Comparison of ENCODE assay signal across 21 mouse cellular contexts in genomic region chr10:119534852-119535251, GRCm38 (mm10).
DNase-seq lines count a peak whose midpoint lies in the region; ATAC-seq and TF ChIP-seq lines count a peak whose summit lies in the region.
"Had no signal": no experiment of that assay in that cellular context is flagged by ENCODE, and none has a peak within 500 bp of the region (broad histone marks: within the 10 kb centered on the region; RNA-seq: fewer than 3 reads in every experiment).

No protein-coding gene starts in this region.

- no peak overlapping the region for H3K27ac ChIP-seq in midbrain, embryonic 11.5 days (ENCODE audit: low read depth, low read length)
- no peak overlapping the region for H3K27ac ChIP-seq in midbrain, embryonic 15.5 days
- H3K27ac ChIP-seq in midbrain, embryonic 14.5 days (replicated peaks; ENCODE audit: low read depth, low read length) = no peak overlapping the region
- H3K27ac ChIP-seq in midbrain, embryonic 16.5 days (ENCODE audit: low read length) = no peak overlapping the region
- no peak overlapping the region for H3K27ac ChIP-seq in cerebellum, adult 2 months (ENCODE audit: insufficient read depth, low read length)
- H3K27ac ChIP-seq: embryonic facial prominence, embryonic 10.5 days; embryonic facial prominence, embryonic 12.5 days; forebrain, embryonic 13.5 days; forebrain, embryonic 15.5 days had no signal

- no peak overlapping the region for H3K9ac ChIP-seq in midbrain, embryonic 11.5 days (ENCODE audit: low read length)
- no peak overlapping the region for H3K9ac ChIP-seq in midbrain, embryonic 15.5 days
- H3K9ac ChIP-seq in midbrain, embryonic 14.5 days (replicated peaks; ENCODE audit: low read length) = no peak overlapping the region
- no peak overlapping the region for H3K9ac ChIP-seq in midbrain, embryonic 16.5 days (ENCODE audit: low read depth, low read length)
- H3K9ac ChIP-seq: embryonic facial prominence, embryonic 12.5 days; forebrain, embryonic 13.5 days; forebrain, embryonic 15.5 days; forebrain, postnatal 0 days had no signal

- no peak overlapping the region for H3K4me3 ChIP-seq in midbrain, embryonic 11.5 days (ENCODE audit: low read depth, low read length)
- H3K4me3 ChIP-seq in midbrain, embryonic 15.5 days = no peak overlapping the region
- H3K4me3 ChIP-seq in midbrain, embryonic 14.5 days (replicated peaks; ENCODE audit: low read depth, low read length) = no peak overlapping the region
- no peak overlapping the region for H3K4me3 ChIP-seq in midbrain, embryonic 16.5 days (ENCODE audit: low read depth, low read length)
- no peak overlapping the region for H3K4me3 ChIP-seq in cerebellum, adult 2 months (replicated peaks; ENCODE audit: insufficient read depth, low read depth, low read length)
- H3K4me3 ChIP-seq: embryonic facial prominence, embryonic 10.5 days; embryonic facial prominence, embryonic 12.5 days; forebrain, embryonic 13.5 days; forebrain, embryonic 15.5 days had no signal

- TF ChIP-seq POLR2A in cerebellum, adult 2 months (IDR thresholded peaks at IDR 0.05; ENCODE audit: borderline replicate concordance, insufficient read depth, low read length) = no peak

- peak; percentile 65 for ATAC-seq in midbrain, embryonic 11.5 days (ENCODE audit: low FRiP score)
- ATAC-seq in midbrain, embryonic 15.5 days (replicated peaks) = no peak
- ATAC-seq in midbrain, embryonic 14.5 days (ENCODE audit: low FRiP score, low TSS enrichment) = no peak
- ATAC-seq in midbrain, embryonic 16.5 days = no peak
- ATAC-seq: forebrain, embryonic 13.5 days; forebrain, embryonic 15.5 days; forebrain, postnatal 0 days; Patski had no signal

- TF ChIP-seq CTCF in cerebellum, adult 2 months (IDR thresholded peaks at IDR 0.05; ENCODE audit: borderline replicate concordance, insufficient read depth, low read depth, low read length) = no peak

- no peaks in the 10 kb centered on the region for H3K9me3 ChIP-seq in midbrain, embryonic 11.5 days (ENCODE audit: control insufficient read depth, low read length)
- H3K9me3 ChIP-seq in midbrain, embryonic 15.5 days = no peaks in the 10 kb centered on the region
- H3K9me3 ChIP-seq in midbrain, embryonic 14.5 days (ENCODE audit: control insufficient read depth, low read length) = no peaks in the 10 kb centered on the region
- H3K9me3 ChIP-seq in midbrain, embryonic 16.5 days (replicated peaks; ENCODE audit: control insufficient read depth, low read length, poor library complexity, severe bottlenecking) = no peaks in the 10 kb centered on the region
- H3K9me3 ChIP-seq: embryonic facial prominence, embryonic 10.5 days; embryonic facial prominence, embryonic 12.5 days; forebrain, embryonic 13.5 days; forebrain, embryonic 15.5 days had no signal

- peaks cover 2% of the 10 kb centered on the region; the same call in 1 of the 2 replicates for H3K27me3 ChIP-seq in midbrain, embryonic 11.5 days (ENCODE audit: control insufficient read depth, insufficient read depth, low read length)
- no peaks in the 10 kb centered on the region for H3K27me3 ChIP-seq in midbrain, embryonic 15.5 days (replicated peaks)
- no peaks in the 10 kb centered on the region for H3K27me3 ChIP-seq in midbrain, embryonic 14.5 days (ENCODE audit: control insufficient read depth, insufficient read depth, low read length)
- H3K27me3 ChIP-seq in midbrain, embryonic 16.5 days (ENCODE audit: control insufficient read depth, insufficient read depth, low read depth, low read length) = no peaks in the 10 kb centered on the region
- H3K27me3 ChIP-seq in cerebellum, adult 2 months (ENCODE audit: control insufficient read depth, insufficient read depth, low read length) = no peaks in the 10 kb centered on the region
- H3K27me3 ChIP-seq: embryonic facial prominence, embryonic 12.5 days; forebrain, embryonic 13.5 days; forebrain, embryonic 15.5 days; Patski had no signal

- DNase-seq in midbrain, embryonic 11.5 days (ENCODE audit: low spot score, missing footprints) = no peak
- DNase-seq in midbrain, embryonic 14.5 days = peak; percentile 15
- peak; percentile 26 for DNase-seq in R1 (ENCODE audit: low read depth, low spot score)
- DNase-seq in urinary bladder, postnatal 36 days (ENCODE audit: low spot score in 2 of 2) = no peak
- no peak for DNase-seq in cerebellum, adult 2 months
- DNase-seq: adrenal gland, adult 2 months; adrenal gland, postnatal 10 days; adrenal gland, postnatal 25 days; cerebellum, adult 18-20 months; cerebellum, adult 9-10 months; cerebellum, postnatal 10 days; cerebellum, postnatal 25 days; forebrain, postnatal 0 days had no signal

- no peak overlapping the region for H3K4me2 ChIP-seq in midbrain, embryonic 11.5 days
- no peak overlapping the region for H3K4me2 ChIP-seq in midbrain, embryonic 15.5 days
- H3K4me2 ChIP-seq in midbrain, embryonic 14.5 days (ENCODE audit: low read length) = no peak overlapping the region
- no peak overlapping the region for H3K4me2 ChIP-seq in midbrain, embryonic 16.5 days (ENCODE audit: low read length)
- H3K4me2 ChIP-seq: embryonic facial prominence, embryonic 12.5 days; forebrain, embryonic 13.5 days; forebrain, embryonic 15.5 days had no signal

- 17% methylated on average over 4 of the region's 4 CpGs for WGBS in midbrain, embryonic 11.5 days
- WGBS in midbrain, embryonic 15.5 days = 18% methylated on average over 4 of the region's 4 CpGs
- WGBS in midbrain, embryonic 14.5 days = 12% methylated on average over 4 of the region's 4 CpGs
- 11% methylated on average over 4 of the region's 4 CpGs for WGBS in midbrain, embryonic 16.5 days
- 71% methylated on average over 4 of the region's 4 CpGs for WGBS in cerebellum, adult 2 months

- no peaks in the 10 kb centered on the region for H3K36me3 ChIP-seq in midbrain, embryonic 11.5 days (ENCODE audit: control insufficient read depth, insufficient read depth, low read length)
- H3K36me3 ChIP-seq in midbrain, embryonic 15.5 days (replicated peaks) = no peaks in the 10 kb centered on the region
- H3K36me3 ChIP-seq in midbrain, embryonic 14.5 days (ENCODE audit: control insufficient read depth, insufficient read depth, low read length) = no peaks in the 10 kb centered on the region
- no peaks in the 10 kb centered on the region for H3K36me3 ChIP-seq in midbrain, embryonic 16.5 days (ENCODE audit: control insufficient read depth, insufficient read depth, low read length)
- H3K36me3 ChIP-seq: embryonic facial prominence, embryonic 10.5 days; embryonic facial prominence, embryonic 12.5 days; forebrain, embryonic 15.5 days; G1E had no signal

- H3K4me1 ChIP-seq in midbrain, embryonic 11.5 days (ENCODE audit: control insufficient read depth, insufficient read depth, low read length) = no peaks in the 10 kb centered on the region; the same call in 1 of the 2 replicates
- H3K4me1 ChIP-seq in midbrain, embryonic 15.5 days = no peaks in the 10 kb centered on the region
- H3K4me1 ChIP-seq in midbrain, embryonic 14.5 days (ENCODE audit: control insufficient read depth, insufficient read depth, low read length) = no peaks in the 10 kb centered on the region; the same call in 1 of the 2 replicates
- peaks cover 4% of the 10 kb centered on the region; the same call in 1 of the 2 replicates for H3K4me1 ChIP-seq in midbrain, embryonic 16.5 days (ENCODE audit: control insufficient read depth, insufficient read depth, low read length)
- H3K4me1 ChIP-seq in cerebellum, adult 2 months (ENCODE audit: control insufficient read depth, insufficient read depth, low read length) = no peaks in the 10 kb centered on the region
- H3K4me1 ChIP-seq: embryonic facial prominence, embryonic 10.5 days; embryonic facial prominence, embryonic 12.5 days; forebrain, embryonic 15.5 days had no signal

Comparison
In these comparisons a context has a peak if more than half of its experiments do, and no peak if none do; other contexts are left out.
1. DNase-seq: peak in midbrain, embryonic 14.5 days (single experiment) and R1 (single experiment); none in midbrain, embryonic 11.5 days (single experiment), urinary bladder, postnatal 36 days (0 of 2) and cerebellum, adult 2 months (0 of 2).